Mouse (Mus musculus) activated CD4-positive, CD25-positive, alpha-beta regulatory T cell (primary cell): ENCODE results near the gene Kirrel. TPM values are rescaled to one million over a fixed set of nuclear protein-coding genes. Genes with fewer than 3 reads are reported as not detected.

ENCODE experiments used
- polyA plus RNA-seq, 2 experiments: library from polyadenylated mRNA; unstranded; fragments of 100-300 nt; shearing (Covaris generic); gene quantifications; one replicate each; pipeline ENCODE4 v1.2.1; 2017

Gene Kirrel
- under 1 TPM; 0.02 to 0.15 TPM for polyA plus RNA-seq

DNA sequence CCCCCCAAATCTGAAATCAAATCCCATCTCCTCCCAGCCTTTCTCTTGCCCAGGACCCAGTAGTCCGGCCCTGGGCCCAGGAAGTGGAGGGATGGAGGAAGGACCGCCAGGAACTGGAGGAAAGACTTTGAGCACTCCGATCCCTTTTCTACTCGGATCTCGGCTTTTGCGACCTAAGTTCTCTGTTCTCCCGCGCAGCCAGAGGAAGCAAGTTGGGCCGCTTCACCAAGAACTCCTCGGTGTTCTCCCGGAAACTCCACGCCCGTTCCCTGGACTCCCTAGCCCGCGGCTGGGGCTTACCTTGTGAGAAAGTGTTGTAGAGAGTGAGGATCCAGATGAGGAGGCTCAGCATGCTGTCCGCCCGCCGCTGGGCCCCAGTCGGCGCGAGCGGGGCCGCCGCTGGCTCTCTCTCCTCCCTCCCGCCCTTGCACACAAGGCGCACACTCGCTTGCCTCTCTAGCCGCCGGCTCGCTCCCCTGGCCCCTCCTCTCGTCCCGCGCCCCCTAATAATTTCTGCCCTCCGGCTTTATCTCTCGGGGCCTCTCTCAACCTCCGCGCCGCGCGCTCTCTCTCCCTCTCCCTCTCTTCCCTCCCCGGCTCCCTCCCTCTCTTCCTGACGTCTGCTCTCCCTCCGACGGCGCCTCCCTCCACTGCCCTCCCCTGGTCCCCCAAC lies at the start of gene Kirrel:
Gene Kirrel (minus strand): TSS at position 652 of the 673 bp plus-strand sequence.

Other genes starting within 250 kb of the Kirrel start
- 100 to 1,000 TPM in 1 of 2 experiments, 10 to 100 TPM in 1; 97.1 to 113 TPM for gene Cd1d1, start 175.3 kb downstream of the Kirrel start, polyA plus RNA-seq
- 1 to 10 TPM in 1 of 2 experiments, not detected in 1; 2.1 TPM for gene Fcrls, start 89.0 kb upstream of the Kirrel start, polyA plus RNA-seq
- gene Cd5l, start 183.1 kb upstream of the Kirrel start, polyA plus RNA-seq: 1 to 10 TPM; 1.4 to 6.3 TPM
- gene Fcrl1, start 201.6 kb upstream of the Kirrel start, polyA plus RNA-seq: 10 to 100 TPM in 1 of 2 experiments, 1 to 10 TPM in 1; 2.2 to 27.3 TPM